Mouse (Mus musculus) myocyte (in vitro differentiated cells): Measurements from ENCODE around the gene Klhl9. TPM values are rescaled to one million over a fixed set of nuclear protein-coding genes. Genes with fewer than 3 reads are reported as not detected.
A peak's percentile ranks its signal among the peaks of the same experiment; 100 is the strongest.

Source experiments
- H3K27me3 ChIP-seq: one replicate; pipeline ENCODE4 v1.6.1; 2011; ENCODE audit not compliant: control insufficient read depth, insufficient read depth, insufficient read length
- H3K36me3 ChIP-seq: one replicate; pipeline ENCODE4 v1.6.1; 2011; ENCODE audit not compliant: control insufficient read depth, insufficient read depth
- H3K4me2 ChIP-seq: one replicate; pipeline ENCODE4 v1.6.1; 2011; ENCODE audit warnings: low read depth, control low read depth
- H3K4me3 ChIP-seq: one replicate; pipeline ENCODE4 v1.5.1; 2011; ENCODE audit warnings: mild to moderate bottlenecking, control low read depth, moderate library complexity
- H3K79me2 ChIP-seq: one replicate; pipeline ENCODE4 v1.6.1; 2011; ENCODE audit not compliant: control insufficient read depth, insufficient read depth
- H3ac ChIP-seq: one replicate; pipeline ENCODE4 v1.6.1; 2011; ENCODE audit not compliant: control insufficient read depth, insufficient read length
- CEBPB ChIP-seq: IDR thresholded peaks from 2 replicates; pipeline ENCODE4 v1.6.1; 2011; ENCODE audit warnings: mild to moderate bottlenecking, moderate library complexity; ENCODE audit not compliant: poor library complexity, insufficient read depth, severe bottlenecking
- E2F4 ChIP-seq: IDR thresholded peaks from one replicate; pipeline ENCODE4 v1.6.1; 2011; ENCODE audit warnings: mild to moderate bottlenecking, control low read depth, moderate library complexity; ENCODE audit not compliant: insufficient read depth
- MAX ChIP-seq: IDR thresholded peaks from one replicate; pipeline ENCODE4 v1.6.1; 2011; ENCODE audit warnings: low read depth, mild to moderate bottlenecking, control low read depth
- MYOD1 ChIP-seq, 3 experiments: IDR thresholded peaks; one replicate each; pipeline ENCODE4 v1.6.1; 2011; ENCODE audit warnings: control low read depth in 2 of 3, low read depth in 2 of 3, mild to moderate bottlenecking in 2 of 3, moderate library complexity in 1 of 3; ENCODE audit not compliant: insufficient read length in 2 of 3, control insufficient read depth in 1 of 3
- MYOG ChIP-seq, 3 experiments: IDR thresholded peaks; one replicate each; pipeline ENCODE4 v1.6.1; 2011; ENCODE audit warnings: control low read depth in 2 of 3, low read depth in 2 of 3, mild to moderate bottlenecking in 2 of 3; ENCODE audit not compliant: insufficient read length in 2 of 3, control insufficient read depth in 1 of 3, insufficient read depth in 1 of 3
- POLR2A ChIP-seq: IDR thresholded peaks from one replicate; pipeline ENCODE4 v1.6.1; 2011; ENCODE audit warnings: low read depth, mild to moderate bottlenecking, control low read depth, moderate library complexity; ENCODE audit not compliant: insufficient read length
- POLR2AphosphoS2 ChIP-seq: IDR thresholded peaks from one replicate; pipeline ENCODE4 v1.6.1; 2011; ENCODE audit warnings: low read depth, control low read depth; ENCODE audit not compliant: insufficient read length
- REST ChIP-seq: IDR thresholded peaks from one replicate; pipeline ENCODE4 v1.6.1; 2011; ENCODE audit warnings: mild to moderate bottlenecking, control low read depth, moderate library complexity; ENCODE audit not compliant: insufficient read depth, insufficient read length
- SRF ChIP-seq: IDR thresholded peaks from one replicate; pipeline ENCODE4 v1.6.1; 2011; ENCODE audit warnings: low read depth; ENCODE audit not compliant: control insufficient read depth, insufficient read length
- TCF12 ChIP-seq: IDR thresholded peaks from one replicate; pipeline ENCODE4 v1.6.1; 2011; ENCODE audit warnings: mild to moderate bottlenecking, control low read depth; ENCODE audit not compliant: poor library complexity, insufficient read depth, severe bottlenecking
- TCF3 ChIP-seq: IDR thresholded peaks from one replicate; pipeline ENCODE4 v1.6.1; 2011; ENCODE audit warnings: low read depth, control low read depth; ENCODE audit not compliant: insufficient read length
- USF1 ChIP-seq: IDR thresholded peaks from one replicate; pipeline ENCODE4 v1.6.1; 2011; ENCODE audit warnings: low read depth, mild to moderate bottlenecking, control low read depth, moderate library complexity
- polyA plus RNA-seq: library from polyadenylated mRNA; unstranded; fragments of >200 nt; fragmentation: generic; extraction: Trizol; gene quantifications from one replicate; pipeline ENCODE4 v1.2.1, GENCODE M21; 2012; ENCODE audit warnings: missing spikeins

The Klhl9 gene
- polyA plus RNA-seq, 1 experiment = 12.0 TPM

- TF ChIP-seq TCF3 (no peak), TCF12 (no peak)
- no peak overlapping the region for H3K4me2 ChIP-seq
- no peaks in the 10 kb centered on the region for H3K36me3 ChIP-seq
- no peak overlapping the region for H3K4me3 ChIP-seq
- H3K27me3 ChIP-seq = peaks cover 3% of the 10 kb centered on the region
- no peaks in the 10 kb centered on the region for H3K79me2 ChIP-seq
- H3ac ChIP-seq = no peak overlapping the region
Observed at GRCm38 (mm10) chr4:88699301-88699700, 23.0 kb downstream of the Klhl9 start.

DNA sequence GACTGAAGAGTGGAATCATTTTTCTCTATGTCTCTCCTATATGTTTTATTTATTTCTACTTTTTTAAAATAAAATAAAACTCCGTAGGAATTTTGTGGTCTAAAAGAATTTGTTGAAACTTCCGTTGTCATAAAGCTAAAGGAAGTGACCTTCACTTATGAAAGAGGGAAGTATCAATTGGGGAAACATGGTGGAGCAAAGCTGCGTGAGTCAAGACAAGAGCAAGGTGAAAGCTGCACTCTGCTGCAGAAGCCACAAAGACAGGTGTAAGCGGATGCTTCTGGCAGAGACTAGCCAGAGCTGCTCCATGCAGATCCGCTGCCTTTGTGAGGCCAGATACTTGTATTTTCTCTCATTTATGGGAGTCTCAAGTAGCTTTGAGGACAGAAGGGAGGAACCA, 23.5 kb downstream of the Klhl9 start:
- TF ChIP-seq MYOG (IDR thresholded peaks at IDR 0.05; ENCODE audit: control insufficient read depth in 1 of 3, insufficient read depth in 1 of 3, insufficient read length in 2 of 3, low read depth in 2 of 3) = no peak
- TF ChIP-seq MAX = no peak
- TF ChIP-seq USF1 = no peak
- TF ChIP-seq E2F4 = no peak
- no peak for TF ChIP-seq TCF12
- TF ChIP-seq MYOD1 (IDR thresholded peaks at IDR 0.05; ENCODE audit: control insufficient read depth in 1 of 3, insufficient read length in 2 of 3, low read depth in 2 of 3) = no peak
- TF ChIP-seq SRF = no peak
- TF ChIP-seq CEBPB = no peak
- TF ChIP-seq POLR2AphosphoS2 = no peak
- TF ChIP-seq TCF3 = no peak
- no peak for TF ChIP-seq POLR2A
- no peak for TF ChIP-seq REST
- Histone ChIP-seq H3K4me2 (no peak overlapping the region), H3K4me3 (no peak overlapping the region), H3K36me3 (no peaks in the 10 kb centered on the region), H3K27me3 (peaks cover 7% of the 10 kb centered on the region), H3ac (no peak overlapping the region), H3K79me2 (no peaks in the 10 kb centered on the region)

DNA sequence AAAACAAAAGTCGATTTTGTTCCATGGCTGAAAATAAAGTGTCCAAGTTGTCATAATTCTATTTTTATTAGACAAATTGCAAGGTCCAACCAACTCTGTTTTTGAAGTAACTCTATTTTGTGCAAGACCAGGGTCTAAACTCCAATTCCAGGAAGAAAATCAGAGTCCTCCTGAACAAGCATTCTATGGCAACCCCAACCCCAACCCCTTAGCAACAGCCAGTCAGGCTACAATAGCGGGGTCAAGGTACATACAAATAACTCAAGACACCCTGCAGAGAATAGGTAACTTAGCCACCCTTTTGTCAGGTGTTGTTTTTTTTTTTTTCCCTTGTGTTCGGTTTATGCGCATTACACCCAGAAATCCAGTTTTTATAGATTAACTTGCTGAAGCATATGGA, 24.5 kb downstream of the Klhl9 start:
- Histone ChIP-seq H3K27me3 (peaks cover 7% of the 10 kb centered on the region), H3K79me2 (no peaks in the 10 kb centered on the region), H3K36me3 (no peaks in the 10 kb centered on the region), H3ac (no peak overlapping the region), H3K4me2 (no peak overlapping the region), H3K4me3 (no peak overlapping the region)
- TF ChIP-seq MAX (no peak), CEBPB (no peak), TCF3 (no peak), REST (no peak), POLR2AphosphoS2 (no peak), USF1 (no peak), MYOD1 (IDR thresholded peaks at IDR 0.05; ENCODE audit: control insufficient read depth in 1 of 3, insufficient read length in 2 of 3, low read depth in 2 of 3) (no peak), POLR2A (no peak), TCF12 (no peak), SRF (no peak), MYOG (IDR thresholded peaks at IDR 0.05; ENCODE audit: control insufficient read depth in 1 of 3, insufficient read depth in 1 of 3, insufficient read length in 2 of 3, low read depth in 2 of 3) (no peak)

DNA sequence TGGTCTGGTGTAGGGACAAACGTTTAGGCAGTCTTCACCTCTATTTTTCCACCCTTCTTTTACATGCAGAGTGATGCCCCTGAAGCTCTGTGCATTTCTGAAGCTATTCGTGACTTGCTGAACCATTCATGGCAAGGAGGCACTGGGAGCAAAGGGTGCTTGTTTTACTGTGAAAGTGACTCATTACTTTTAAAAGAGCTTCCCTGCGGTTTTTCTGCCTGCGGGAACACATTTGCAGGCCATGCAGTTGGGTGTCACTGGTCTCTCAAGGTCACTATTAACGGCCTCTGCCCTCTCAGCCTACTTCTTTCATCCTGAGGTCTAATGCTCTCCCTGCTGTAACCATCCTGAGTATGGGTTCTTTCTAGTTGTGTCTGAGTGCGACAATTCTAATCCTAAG, 25.2 kb downstream of the Klhl9 start:
- no peak for TF ChIP-seq SRF
- no peak for TF ChIP-seq MAX
- TF ChIP-seq TCF3 = no peak
- TF ChIP-seq MYOD1 (IDR thresholded peaks at IDR 0.05; ENCODE audit: control insufficient read depth in 1 of 3, insufficient read length in 2 of 3, low read depth in 2 of 3) = no peak
- TF ChIP-seq REST = no peak
- no peak for TF ChIP-seq POLR2A
- TF ChIP-seq MYOG (IDR thresholded peaks at IDR 0.05; ENCODE audit: control insufficient read depth in 1 of 3, insufficient read depth in 1 of 3, insufficient read length in 2 of 3, low read depth in 2 of 3) = no peak
- TF ChIP-seq CEBPB = no peak
- no peak for TF ChIP-seq USF1
- TF ChIP-seq E2F4 = no peak
- no peak for TF ChIP-seq TCF12
- no peak for TF ChIP-seq POLR2AphosphoS2
- no peak overlapping the region for H3ac ChIP-seq
- no peaks in the 10 kb centered on the region for H3K79me2 ChIP-seq
- H3K36me3 ChIP-seq = no peaks in the 10 kb centered on the region
- peaks cover 7% of the 10 kb centered on the region for H3K27me3 ChIP-seq
- no peak overlapping the region for H3K4me2 ChIP-seq
- no peak overlapping the region for H3K4me3 ChIP-seq

- peaks cover 7% of the 10 kb centered on the region for H3K27me3 ChIP-seq
- H3K36me3 ChIP-seq = no peaks in the 10 kb centered on the region
- no peak overlapping the region for H3ac ChIP-seq
- no peak overlapping the region for H3K4me2 ChIP-seq
- no peak for TF ChIP-seq E2F4
- peak in 1 of 3 experiments; percentile 7 for TF ChIP-seq MYOD1 (IDR thresholded peaks at IDR 0.05; ENCODE audit: control insufficient read depth in 1 of 3, insufficient read length in 2 of 3, low read depth in 2 of 3)
- TF ChIP-seq MAX = no peak
- no peak for TF ChIP-seq CEBPB
- no peak for TF ChIP-seq POLR2AphosphoS2
- no peaks in the 10 kb centered on the region for H3K79me2 ChIP-seq
- no peak overlapping the region for H3K4me3 ChIP-seq
Observed at GRCm38 (mm10) chr4:88696237-88696884, 25.9 kb downstream of the Klhl9 start.
